Mouse (Mus musculus) hindbrain, embryonic 15.5 days (tissue): ENCODE measurements at regions not wholly inside any gene's neighbourhood (a gene's known extent, or its start where the extent isn't known, plus 50 kb on each side); places are given as distances from the start of the nearest gene placed in this dataset.

Source experiments
- ATAC-seq: fragments of 200-750 bp; cut with Nextera tagmentation; 2 replicates; pipeline ENCODE4 v1.8.0; 2017; ENCODE audit warnings: low read depth, moderate number of reproducible peaks, moderate TSS enrichment; ENCODE audit not compliant: low FRiP score
- H3K27ac ChIP-seq: fragments of 300-500 bp; sonication (generic); replicated peaks from 2 replicates; pipeline ENCODE4 v1.5.1; 2015; ENCODE audit warnings: mild to moderate bottlenecking, inconsistent platforms
- H3K27me3 ChIP-seq: fragments of 300-500 bp; sonication (generic); 2 replicates; pipeline ENCODE4 v1.6.1; 2015; ENCODE audit warnings: control low read depth, inconsistent platforms
- H3K36me3 ChIP-seq: fragments of 300-500 bp; sonication (generic); 2 replicates; pipeline ENCODE4 v1.6.1; 2015; ENCODE audit warnings: control low read depth, inconsistent platforms
- H3K4me1 ChIP-seq: fragments of 300-500 bp; sonication (generic); replicated peaks from 2 replicates; pipeline ENCODE4 v1.6.1; 2015; ENCODE audit warnings: control low read depth, inconsistent platforms
- H3K4me2 ChIP-seq: fragments of 300-500 bp; sonication (generic); 2 replicates; pipeline ENCODE4 v1.6.1; 2015; ENCODE audit warnings: moderate library complexity, mild to moderate bottlenecking, inconsistent platforms
- H3K4me3 ChIP-seq: fragments of 300-500 bp; sonication (generic); 2 replicates; pipeline ENCODE4 v1.5.1; 2015; ENCODE audit warnings: mild to moderate bottlenecking, inconsistent platforms
- H3K9ac ChIP-seq: fragments of 300-500 bp; sonication (generic); 2 replicates; pipeline ENCODE4 v1.6.1; 2015; ENCODE audit warnings: inconsistent platforms
- H3K9me3 ChIP-seq: fragments of 300-500 bp; sonication (generic); 2 replicates; pipeline ENCODE4 v1.6.1; 2016; ENCODE audit warnings: control low read depth, inconsistent platforms
- WGBS: fragments of 180-500 bp; shearing (Covaris S2); methylation state at CpG from one replicate; pipeline ENCODE4 v1.1.7; 2015; 5-methylcytosine and 5-hydroxymethylcytosine counted together

- no peaks in the 10 kb centered on the region for H3K36me3 ChIP-seq
- ATAC-seq: no peak
- no peak overlapping the region for H3K4me3 ChIP-seq
- H3K9me3 ChIP-seq: no peaks in the 10 kb centered on the region
- H3K27ac ChIP-seq: no peak overlapping the region
- WGBS: 85% methylated on average over 2 of the region's 2 CpGs
- H3K4me2 ChIP-seq: no peak overlapping the region
- no peaks in the 10 kb centered on the region for H3K27me3 ChIP-seq
- no peaks in the 10 kb centered on the region for H3K4me1 ChIP-seq
- H3K9ac ChIP-seq: no peak overlapping the region
These were observed 337.4 kb upstream of the Ube2e3 start for GRCm38 (mm10) chr2:78530535-78530934.

GRCm38 (mm10) chr2:78520258-78521023 lies 347.5 kb upstream of the Ube2e3 start:
- Histone ChIP-seq H3K4me1 (no peaks in the 10 kb centered on the region), H3K27me3 (no peaks in the 10 kb centered on the region), H3K36me3 (no peaks in the 10 kb centered on the region), H3K9me3 (no peaks in the 10 kb centered on the region), H3K4me2 (no peak overlapping the region), H3K27ac (no peak overlapping the region), H3K4me3 (no peak overlapping the region), H3K9ac (no peak overlapping the region)
- 90% methylated on average over 4 of the region's 4 CpGs for WGBS
- ATAC-seq: no peak

- Histone ChIP-seq H3K4me2 (no peak overlapping the region), H3K27ac (no peak overlapping the region), H3K27me3 (no peaks in the 10 kb centered on the region), H3K9ac (no peak overlapping the region), H3K9me3 (no peaks in the 10 kb centered on the region), H3K4me1 (no peaks in the 10 kb centered on the region), H3K4me3 (no peak overlapping the region), H3K36me3 (no peaks in the 10 kb centered on the region)
- ATAC-seq: no peak
These were observed 374.8 kb upstream of the Ube2e3 start for GRCm38 (mm10) chr2:78493115-78493514.

GRCm38 (mm10) chr2:78480036-78480435 lies 387.9 kb upstream of the Ube2e3 start:
- Histone ChIP-seq H3K36me3 (no peaks in the 10 kb centered on the region), H3K4me1 (no peaks in the 10 kb centered on the region), H3K27me3 (no peaks in the 10 kb centered on the region), H3K9ac (no peak overlapping the region), H3K27ac (no peak overlapping the region), H3K4me2 (no peak overlapping the region), H3K4me3 (no peak overlapping the region), H3K9me3 (no peaks in the 10 kb centered on the region)
- 68% methylated on average over 4 of the region's 4 CpGs for WGBS
- no peak for ATAC-seq

- H3K9ac ChIP-seq: no peak overlapping the region
- H3K4me3 ChIP-seq: no peak overlapping the region
- no peaks in the 10 kb centered on the region for H3K9me3 ChIP-seq
- no peak overlapping the region for H3K27ac ChIP-seq
- H3K27me3 ChIP-seq: no peaks in the 10 kb centered on the region
- 83% methylated on average over 4 of the region's 4 CpGs for whole genome bisulfite sequencing
- H3K4me1 ChIP-seq: no peaks in the 10 kb centered on the region
- ATAC-seq: no peak
- no peak overlapping the region for H3K4me2 ChIP-seq
- no peaks in the 10 kb centered on the region for H3K36me3 ChIP-seq
These were observed 408.5 kb upstream of the Ube2e3 start for GRCm38 (mm10) chr2:78459444-78459843.

GRCm38 (mm10) chr2:78453411-78453810 lies 414.5 kb upstream of the Ube2e3 start:
- Histone ChIP-seq H3K9me3 (no peaks in the 10 kb centered on the region), H3K4me3 (no peak overlapping the region), H3K4me1 (no peaks in the 10 kb centered on the region), H3K36me3 (no peaks in the 10 kb centered on the region), H3K4me2 (no peak overlapping the region), H3K9ac (no peak overlapping the region), H3K27ac (no peak overlapping the region), H3K27me3 (no peaks in the 10 kb centered on the region)
- WGBS: 88% methylated on average over 3 of the region's 3 CpGs
- no peak for ATAC-seq

GRCm38 (mm10) chr2:78436816-78437215 lies 431.1 kb upstream of the Ube2e3 start:
- Histone ChIP-seq H3K36me3 (no peaks in the 10 kb centered on the region), H3K4me3 (no peak overlapping the region), H3K9ac (no peak overlapping the region), H3K27me3 (no peaks in the 10 kb centered on the region), H3K9me3 (no peaks in the 10 kb centered on the region), H3K27ac (no peak overlapping the region), H3K4me2 (no peak overlapping the region), H3K4me1 (no peaks in the 10 kb centered on the region)
- ATAC-seq: no peak

- no peak overlapping the region for H3K27ac ChIP-seq
- H3K4me3 ChIP-seq: no peak overlapping the region
- H3K4me1 ChIP-seq: no peaks in the 10 kb centered on the region
- no peak overlapping the region for H3K9ac ChIP-seq
- no peak for ATAC-seq
- no peaks in the 10 kb centered on the region for H3K9me3 ChIP-seq
- H3K36me3 ChIP-seq: no peaks in the 10 kb centered on the region
- no peak overlapping the region for H3K4me2 ChIP-seq
- no peaks in the 10 kb centered on the region for H3K27me3 ChIP-seq
- WGBS: 80% methylated on average over 2 of the region's 2 CpGs
These were observed 432.9 kb upstream of the Ube2e3 start for GRCm38 (mm10) chr2:78435071-78435470.

- H3K27ac ChIP-seq: no peak overlapping the region
- no peak for ATAC-seq
- H3K9ac ChIP-seq: no peak overlapping the region
- no peaks in the 10 kb centered on the region for H3K36me3 ChIP-seq
- no peaks in the 10 kb centered on the region for H3K4me1 ChIP-seq
- H3K4me3 ChIP-seq: no peak overlapping the region
- no peaks in the 10 kb centered on the region for H3K27me3 ChIP-seq
- H3K4me2 ChIP-seq: no peak overlapping the region
- no peaks in the 10 kb centered on the region for H3K9me3 ChIP-seq
These were observed 440.1 kb upstream of the Ube2e3 start for GRCm38 (mm10) chr2:78427659-78428336.

- H3K4me3 ChIP-seq: no peak overlapping the region
- no peaks in the 10 kb centered on the region for H3K36me3 ChIP-seq
- no peak for ATAC-seq
- no peaks in the 10 kb centered on the region for H3K4me1 ChIP-seq
- H3K9me3 ChIP-seq: no peaks in the 10 kb centered on the region
- H3K27me3 ChIP-seq: no peaks in the 10 kb centered on the region
- no peak overlapping the region for H3K9ac ChIP-seq
- H3K27ac ChIP-seq: no peak overlapping the region
- H3K4me2 ChIP-seq: no peak overlapping the region
- 68% methylated on average over 3 of the region's 3 CpGs for WGBS
These were observed 449.2 kb upstream of the Ube2e3 start for GRCm38 (mm10) chr2:78418561-78419338.

- Histone ChIP-seq H3K4me2 (no peak overlapping the region), H3K9me3 (no peaks in the 10 kb centered on the region), H3K36me3 (no peaks in the 10 kb centered on the region), H3K4me3 (no peak overlapping the region), H3K9ac (no peak overlapping the region), H3K27ac (no peak overlapping the region), H3K4me1 (no peaks in the 10 kb centered on the region), H3K27me3 (no peaks in the 10 kb centered on the region)
- WGBS: 71% methylated on average over 2 of the region's 2 CpGs
- ATAC-seq: no peak
These were observed 451.3 kb upstream of the Ube2e3 start for GRCm38 (mm10) chr2:78416574-78417109.

GRCm38 (mm10) chr2:78412985-78413384 lies 454.9 kb upstream of the Ube2e3 start:
- no peak overlapping the region for H3K4me2 ChIP-seq
- no peak overlapping the region for H3K27ac ChIP-seq
- WGBS: 83% methylated on average over 4 of the region's 4 CpGs

More at GRCm38 (mm10) chr2:78412985-78413384, 454.9 kb upstream of the Ube2e3 start:
- Histone ChIP-seq H3K27me3 (no peaks in the 10 kb centered on the region), H3K9me3 (no peaks in the 10 kb centered on the region), H3K9ac (no peak overlapping the region), H3K36me3 (no peaks in the 10 kb centered on the region), H3K4me1 (no peaks in the 10 kb centered on the region), H3K4me3 (no peak overlapping the region)
- ATAC-seq: no peak
